Mouse (Mus musculus) limb, embryonic 13.5 days (tissue): ENCODE measurements at regions not wholly inside any gene's neighbourhood (a gene's known extent, or its start where the extent isn't known, plus 50 kb on each side); places are given as distances from the start of the nearest gene placed in this dataset.
"Not testable (repeated sequence)": the region's sequence is repeated elsewhere in the genome, so short reads cannot be mapped to it uniquely, and the experiment has no call there.

Experiments used
- ATAC-seq: fragments of 200-750 bp; cut with Nextera tagmentation; 2 replicates; pipeline ENCODE4 v1.8.0; 2017; ENCODE audit warnings: low read depth, moderate number of reproducible peaks, moderate TSS enrichment; ENCODE audit not compliant: low FRiP score
- H3K27ac ChIP-seq: fragments of 300-500 bp; sonication (generic); 2 replicates; pipeline ENCODE4 v1.5.1; 2015; ENCODE audit warnings: inconsistent platforms, mild to moderate bottlenecking, moderate library complexity
- H3K27me3 ChIP-seq: fragments of 300-500 bp; sonication (generic); 2 replicates; pipeline ENCODE4 v1.6.1; 2015; ENCODE audit warnings: mild to moderate bottlenecking, inconsistent platforms
- H3K36me3 ChIP-seq: fragments of 300-500 bp; sonication (generic); 2 replicates; pipeline ENCODE4 v1.6.1; 2015; ENCODE audit warnings: inconsistent platforms, mild to moderate bottlenecking, moderate library complexity
- H3K4me1 ChIP-seq: fragments of 300-500 bp; sonication (generic); 2 replicates; pipeline ENCODE4 v1.6.1; 2015; ENCODE audit warnings: inconsistent platforms
- H3K4me2 ChIP-seq: fragments of 300-500 bp; sonication (generic); replicated peaks from 2 replicates; pipeline ENCODE4 v1.6.1; 2015; ENCODE audit warnings: inconsistent platforms, mild to moderate bottlenecking, moderate library complexity
- H3K4me3 ChIP-seq: fragments of 300-500 bp; sonication (generic); 2 replicates; pipeline ENCODE4 v1.5.1; 2015; ENCODE audit warnings: moderate library complexity, mild to moderate bottlenecking, inconsistent platforms
- H3K9ac ChIP-seq: fragments of 300-500 bp; sonication (generic); 2 replicates; pipeline ENCODE4 v1.6.1; 2015; ENCODE audit warnings: mild to moderate bottlenecking, inconsistent platforms
- H3K9me3 ChIP-seq: fragments of 300-500 bp; sonication (generic); 2 replicates; pipeline ENCODE4 v1.6.1; 2016; ENCODE audit warnings: inconsistent platforms
- WGBS: fragments of 180-500 bp; shearing (Covaris S2); methylation state at CpG from one replicate; pipeline ENCODE4 v1.1.7; 2015; 5-methylcytosine and 5-hydroxymethylcytosine counted together

DNA sequence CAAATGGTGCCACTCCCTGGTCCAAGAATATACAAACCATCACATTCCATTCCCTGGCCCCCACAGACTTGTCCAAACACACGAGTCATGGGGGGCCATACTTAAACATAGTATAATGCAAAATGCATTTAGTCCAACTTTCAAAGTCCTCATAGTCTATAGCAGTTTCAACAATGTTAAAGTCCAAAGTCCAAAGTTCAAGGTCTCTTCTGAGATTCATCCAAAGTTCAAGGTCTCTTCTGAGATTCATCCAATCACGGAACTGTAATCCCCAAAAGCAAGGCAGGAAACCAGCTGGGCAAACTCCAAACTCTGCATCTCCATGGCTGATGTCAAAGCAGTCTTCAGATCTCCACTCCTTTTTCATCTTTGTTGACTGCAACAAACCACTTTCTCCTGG, 78.4 kb upstream of the Adtrp start:
- H3K4me3 ChIP-seq, H3K27me3 ChIP-seq, H3K9ac ChIP-seq, ATAC-seq, H3K4me2 ChIP-seq, H3K9me3 ChIP-seq, H3K4me1 ChIP-seq, H3K36me3 ChIP-seq, H3K27ac ChIP-seq: not testable (repeated sequence)
- 83% methylated on average over 2 of the region's 2 CpGs for WGBS

DNA sequence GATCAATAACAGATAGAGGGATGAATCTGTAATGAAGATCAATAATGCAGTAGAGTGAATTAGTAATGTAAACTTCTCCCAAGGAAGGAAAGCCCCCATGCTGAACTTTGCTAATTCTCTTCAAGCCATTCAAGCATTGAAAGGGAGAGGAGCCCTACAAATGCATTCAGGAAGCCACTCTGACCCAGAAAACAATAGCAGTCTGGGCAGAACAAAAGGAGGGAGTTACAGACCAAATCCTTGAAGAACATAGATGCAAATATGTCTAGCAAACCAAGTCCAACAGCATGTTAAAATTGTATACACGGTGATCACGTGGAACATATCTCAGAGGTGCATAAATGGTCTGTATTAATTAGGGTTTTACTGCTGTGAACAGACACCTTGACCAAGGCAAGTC, 77.7 kb upstream of the Adtrp start:
- no peak overlapping the region for H3K4me2 ChIP-seq
- H3K4me1 ChIP-seq: no peaks in the 10 kb centered on the region
- ATAC-seq: no peak
- no peaks in the 10 kb centered on the region for H3K36me3 ChIP-seq
- H3K27ac ChIP-seq: no peak overlapping the region
- H3K27me3 ChIP-seq: no peaks in the 10 kb centered on the region
- WGBS: 47% methylated on average over 2 of the region's 2 CpGs
- no peaks in the 10 kb centered on the region for H3K9me3 ChIP-seq
- H3K4me3 ChIP-seq: no peak overlapping the region
- no peak overlapping the region for H3K9ac ChIP-seq

DNA sequence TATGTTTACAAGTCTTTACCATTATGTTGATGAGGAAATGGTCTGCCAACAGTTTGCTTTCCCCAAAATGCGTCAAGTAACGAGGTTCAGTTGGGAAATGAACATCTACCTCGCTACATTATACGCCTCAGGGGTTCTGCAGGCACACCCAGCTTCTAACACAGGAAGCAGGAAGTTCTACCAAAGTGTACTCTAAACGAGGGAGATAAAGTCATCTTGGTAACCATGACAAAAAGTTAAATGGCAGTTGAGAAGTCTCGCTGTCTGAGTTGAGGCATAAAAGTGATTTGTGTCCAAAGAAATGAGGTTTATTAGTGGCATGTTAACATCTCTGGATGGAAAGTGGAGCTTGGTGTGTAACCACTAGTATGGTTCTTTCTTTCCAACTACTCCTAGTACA, 73.7 kb upstream of the Adtrp start:
- Histone ChIP-seq H3K9me3 (no peaks in the 10 kb centered on the region), H3K27ac (no peak overlapping the region), H3K27me3 (no peaks in the 10 kb centered on the region), H3K4me2 (no peak overlapping the region), H3K4me1 (no peaks in the 10 kb centered on the region), H3K9ac (no peak overlapping the region), H3K36me3 (no peaks in the 10 kb centered on the region), H3K4me3 (no peak overlapping the region)
- ATAC-seq: no peak
- 55% methylated on average over 6 of the region's 6 CpGs for WGBS

DNA sequence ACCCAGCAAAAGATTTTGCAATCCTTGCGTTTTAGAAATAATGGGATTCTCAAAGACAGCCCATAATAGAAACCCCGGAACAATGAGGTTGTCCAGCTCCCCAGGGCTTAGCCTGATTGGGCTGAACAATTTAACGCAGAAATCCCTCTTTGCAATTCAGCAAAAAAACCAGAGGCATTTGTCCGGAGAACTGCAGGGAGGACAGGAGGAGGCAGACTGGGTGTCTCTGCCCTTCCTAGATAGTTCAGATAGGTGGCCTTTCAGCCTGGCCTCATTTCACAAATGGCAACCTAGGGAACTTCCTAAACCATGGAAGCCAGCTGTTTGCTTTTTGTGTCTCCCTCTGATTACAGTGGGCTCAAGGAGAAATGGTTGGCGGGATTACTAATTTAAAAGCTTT, 71.0 kb upstream of the Adtrp start:
- Histone ChIP-seq H3K4me1 (no peaks in the 10 kb centered on the region), H3K4me3 (no peak overlapping the region), H3K9me3 (no peaks in the 10 kb centered on the region), H3K36me3 (no peaks in the 10 kb centered on the region), H3K27ac (no peak overlapping the region), H3K4me2 (no peak overlapping the region), H3K9ac (no peak overlapping the region), H3K27me3 (no peaks in the 10 kb centered on the region)
- 50% methylated on average over 5 of the region's 5 CpGs for WGBS
- no peak for ATAC-seq

DNA sequence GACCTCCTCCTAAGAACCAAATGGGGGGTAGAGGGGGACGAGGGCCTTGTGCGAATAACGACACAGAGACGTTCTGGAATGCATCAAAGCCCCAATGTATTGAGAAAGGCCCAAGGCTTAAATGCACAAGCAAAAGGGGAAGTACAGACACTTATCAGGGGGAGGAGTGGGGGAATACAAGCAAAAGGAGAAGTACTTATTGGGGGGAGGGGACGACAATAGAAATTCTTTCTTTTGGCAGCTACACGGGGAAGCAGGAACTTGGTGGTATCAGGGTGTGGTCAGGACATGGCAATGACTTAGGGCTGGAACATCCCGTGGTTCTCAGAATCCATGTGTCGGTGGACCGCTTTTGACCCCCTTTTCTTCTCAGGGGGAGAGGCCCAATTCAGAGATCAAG, 68.3 kb upstream of the Adtrp start:
- ATAC-seq, H3K9me3 ChIP-seq, H3K36me3 ChIP-seq, H3K4me3 ChIP-seq, H3K9ac ChIP-seq, H3K4me2 ChIP-seq, H3K27ac ChIP-seq, H3K27me3 ChIP-seq, H3K4me1 ChIP-seq: not testable (repeated sequence)
- WGBS: 85% methylated on average over 9 of the region's 9 CpGs

DNA sequence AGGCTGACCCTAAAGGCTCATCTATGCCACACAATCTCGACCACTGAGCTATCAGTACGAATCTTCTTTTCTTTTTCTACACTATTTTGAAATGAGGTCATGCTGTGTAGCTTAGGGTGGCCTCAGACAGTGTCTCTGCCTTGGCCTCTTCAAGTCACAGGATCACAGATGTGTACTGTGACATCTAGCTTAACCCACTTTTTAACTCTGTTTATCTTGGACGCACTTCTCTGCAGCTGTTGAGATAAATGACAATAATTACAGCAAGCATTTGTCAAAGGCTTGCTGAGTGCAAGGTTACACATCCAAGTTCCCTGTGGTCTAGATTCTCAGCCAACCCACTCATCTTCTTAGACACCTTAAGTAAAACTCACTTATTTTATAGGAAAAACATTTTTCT, 63.3 kb upstream of the Adtrp start:
- H3K4me2 ChIP-seq: no peak overlapping the region
- WGBS: 69% methylated on average over 3 of the region's 3 CpGs
- H3K4me3 ChIP-seq: no peak overlapping the region
- H3K9me3 ChIP-seq: no peaks in the 10 kb centered on the region
- no peak overlapping the region for H3K27ac ChIP-seq
- no peaks in the 10 kb centered on the region for H3K27me3 ChIP-seq
- no peaks in the 10 kb centered on the region for H3K36me3 ChIP-seq
- no peak overlapping the region for H3K9ac ChIP-seq
- no peak for ATAC-seq
- H3K4me1 ChIP-seq: no peaks in the 10 kb centered on the region

DNA sequence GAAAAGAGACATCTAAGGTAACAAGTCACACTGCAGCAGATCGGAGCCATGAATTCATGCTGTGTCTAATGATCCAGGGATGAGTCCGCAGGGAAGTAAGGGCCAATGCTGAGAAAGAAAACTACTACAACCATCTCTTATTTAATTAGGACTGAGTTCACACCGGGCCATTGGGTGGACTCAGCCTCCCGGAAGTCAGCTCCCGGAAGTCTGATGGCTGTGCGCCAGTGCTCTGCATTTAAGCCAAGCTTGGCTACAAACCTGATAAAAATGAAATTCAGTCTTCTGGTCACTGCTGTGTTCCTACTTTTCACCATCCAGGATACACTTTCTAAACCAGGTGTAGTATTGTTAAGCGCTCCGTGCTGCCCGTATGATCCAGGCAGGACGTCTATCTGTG, 62.8 kb upstream of the Adtrp start:
- H3K36me3 ChIP-seq: no peaks in the 10 kb centered on the region
- no peak for ATAC-seq
- H3K27me3 ChIP-seq: no peaks in the 10 kb centered on the region
- 82% methylated on average over 10 of the region's 10 CpGs for WGBS
- no peaks in the 10 kb centered on the region for H3K9me3 ChIP-seq
- H3K4me1 ChIP-seq: no peaks in the 10 kb centered on the region
- H3K4me2 ChIP-seq: no peak overlapping the region
- H3K4me3 ChIP-seq: no peak overlapping the region
- no peak overlapping the region for H3K27ac ChIP-seq
- no peak overlapping the region for H3K9ac ChIP-seq

DNA sequence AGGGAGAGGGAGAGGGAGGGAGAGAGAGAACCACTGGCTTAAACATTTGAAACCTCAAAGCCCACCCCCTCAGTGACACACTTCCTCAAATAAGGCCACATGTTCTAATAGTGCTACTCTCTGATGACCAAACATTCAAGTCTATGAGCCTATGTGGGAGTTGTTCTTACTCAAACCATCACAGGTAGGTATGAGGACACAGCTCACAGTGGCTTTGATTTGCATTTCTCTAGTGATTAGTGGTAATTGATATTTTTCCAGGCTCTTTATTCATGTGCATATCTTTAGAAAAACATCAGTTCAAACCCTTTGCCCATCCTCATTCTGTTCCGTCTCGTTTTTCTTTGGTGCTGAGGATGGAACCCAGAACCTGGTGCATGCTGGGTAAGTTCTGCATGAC, 59.5 kb upstream of the Adtrp start:
- no peak for ATAC-seq
- Histone ChIP-seq H3K36me3 (no peaks in the 10 kb centered on the region), H3K27me3 (no peaks in the 10 kb centered on the region), H3K9me3 (no peaks in the 10 kb centered on the region), H3K4me3 (no peak overlapping the region), H3K9ac (no peak overlapping the region), H3K4me1 (no peaks in the 10 kb centered on the region), H3K4me2 (no peak overlapping the region), H3K27ac (no peak overlapping the region)
- WGBS: 89% methylated on average over 2 of the region's 2 CpGs

DNA sequence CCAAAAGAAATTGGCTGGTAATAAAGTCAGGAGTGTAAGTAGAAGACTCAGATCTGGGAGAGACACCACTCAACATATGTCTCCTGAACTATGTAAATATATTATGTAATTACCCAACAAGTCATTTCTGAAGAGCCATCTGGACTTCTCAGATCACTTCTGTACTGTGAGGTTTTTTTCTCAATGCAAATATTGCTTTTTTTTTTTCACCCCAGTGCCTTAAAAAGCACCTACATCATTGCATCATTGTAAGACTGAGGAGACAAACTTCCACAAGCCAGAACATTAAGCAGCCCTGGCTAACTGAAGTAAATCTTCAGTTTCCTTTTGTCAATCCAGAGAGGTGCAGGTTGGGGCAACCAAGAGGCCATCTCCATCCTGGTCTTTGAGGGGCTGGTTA, 55.8 kb upstream of the Adtrp start:
- no peak overlapping the region for H3K9ac ChIP-seq
- H3K9me3 ChIP-seq: no peaks in the 10 kb centered on the region
- H3K36me3 ChIP-seq: no peaks in the 10 kb centered on the region
- H3K27ac ChIP-seq: no peak overlapping the region
- H3K4me1 ChIP-seq: no peaks in the 10 kb centered on the region
- H3K4me2 ChIP-seq: no peak overlapping the region
- no peak for ATAC-seq
- no peak overlapping the region for H3K4me3 ChIP-seq
- H3K27me3 ChIP-seq: no peaks in the 10 kb centered on the region

DNA sequence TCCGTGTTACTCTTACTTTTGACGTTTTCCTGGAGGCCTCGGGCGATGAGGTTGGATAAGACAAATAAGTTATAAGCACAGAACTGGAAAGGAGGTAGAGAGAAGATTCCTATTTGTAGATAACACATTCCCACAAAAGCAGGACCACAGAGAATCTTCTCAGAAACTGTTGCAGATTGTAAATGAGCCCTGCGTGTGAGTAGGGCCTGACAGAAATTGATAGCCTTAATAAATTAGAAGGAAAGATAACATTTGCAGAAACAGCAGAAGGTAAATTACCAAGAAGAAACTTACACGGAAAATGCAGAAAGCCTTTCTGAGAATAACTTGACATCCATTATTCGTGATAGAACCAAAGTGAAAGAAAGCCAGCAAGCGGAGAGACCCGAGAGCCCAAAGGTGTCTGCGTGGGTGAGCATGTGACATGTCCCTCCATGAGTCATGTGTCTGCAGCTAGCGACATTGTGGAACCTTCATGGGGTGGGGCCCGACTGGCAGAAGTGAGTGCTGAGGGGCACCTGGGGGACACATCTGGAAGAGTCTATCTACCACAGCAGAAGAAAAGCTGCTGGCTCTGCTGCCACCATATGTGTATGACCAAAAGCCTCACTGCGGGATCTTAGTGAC, 52.5 kb upstream of the Adtrp start:
- H3K9me3 ChIP-seq: no peaks in the 10 kb centered on the region
- H3K4me3 ChIP-seq: no peak overlapping the region
- H3K36me3 ChIP-seq: no peaks in the 10 kb centered on the region
- H3K4me2 ChIP-seq: no peak overlapping the region
- 88% methylated on average over 13 of the region's 13 CpGs for WGBS
- H3K9ac ChIP-seq: no peak overlapping the region
- H3K27ac ChIP-seq: no peak overlapping the region
- no peaks in the 10 kb centered on the region for H3K27me3 ChIP-seq
- no peaks in the 10 kb centered on the region for H3K4me1 ChIP-seq
- ATAC-seq: no peak

DNA sequence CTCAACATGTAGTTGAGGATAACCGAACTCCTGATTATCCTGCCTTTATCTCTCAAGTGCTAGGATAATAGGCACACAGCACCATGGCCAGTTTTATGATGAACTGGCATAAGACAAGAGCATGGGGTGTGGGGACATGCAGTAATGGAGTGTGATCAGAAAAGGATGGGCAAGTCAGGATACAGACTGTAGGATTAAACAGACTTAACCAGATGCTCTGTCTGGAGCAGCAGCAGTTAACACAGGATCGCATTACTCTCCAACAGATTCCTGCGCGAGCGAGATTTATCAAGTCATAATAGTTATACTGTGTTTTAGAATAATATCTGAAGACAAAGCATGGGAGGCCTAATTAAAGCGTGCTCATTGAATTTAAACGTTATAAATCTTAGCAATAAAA, 51.8 kb upstream of the Adtrp start:
- no peak for ATAC-seq
- no peaks in the 10 kb centered on the region for H3K9me3 ChIP-seq
- 50% methylated on average over 7 of the region's 7 CpGs for WGBS
- H3K4me3 ChIP-seq: no peak overlapping the region
- no peaks in the 10 kb centered on the region for H3K27me3 ChIP-seq
- H3K4me1 ChIP-seq: no peaks in the 10 kb centered on the region
- no peak overlapping the region for H3K4me2 ChIP-seq
- H3K36me3 ChIP-seq: no peaks in the 10 kb centered on the region
- no peak overlapping the region for H3K27ac ChIP-seq
- no peak overlapping the region for H3K9ac ChIP-seq

DNA sequence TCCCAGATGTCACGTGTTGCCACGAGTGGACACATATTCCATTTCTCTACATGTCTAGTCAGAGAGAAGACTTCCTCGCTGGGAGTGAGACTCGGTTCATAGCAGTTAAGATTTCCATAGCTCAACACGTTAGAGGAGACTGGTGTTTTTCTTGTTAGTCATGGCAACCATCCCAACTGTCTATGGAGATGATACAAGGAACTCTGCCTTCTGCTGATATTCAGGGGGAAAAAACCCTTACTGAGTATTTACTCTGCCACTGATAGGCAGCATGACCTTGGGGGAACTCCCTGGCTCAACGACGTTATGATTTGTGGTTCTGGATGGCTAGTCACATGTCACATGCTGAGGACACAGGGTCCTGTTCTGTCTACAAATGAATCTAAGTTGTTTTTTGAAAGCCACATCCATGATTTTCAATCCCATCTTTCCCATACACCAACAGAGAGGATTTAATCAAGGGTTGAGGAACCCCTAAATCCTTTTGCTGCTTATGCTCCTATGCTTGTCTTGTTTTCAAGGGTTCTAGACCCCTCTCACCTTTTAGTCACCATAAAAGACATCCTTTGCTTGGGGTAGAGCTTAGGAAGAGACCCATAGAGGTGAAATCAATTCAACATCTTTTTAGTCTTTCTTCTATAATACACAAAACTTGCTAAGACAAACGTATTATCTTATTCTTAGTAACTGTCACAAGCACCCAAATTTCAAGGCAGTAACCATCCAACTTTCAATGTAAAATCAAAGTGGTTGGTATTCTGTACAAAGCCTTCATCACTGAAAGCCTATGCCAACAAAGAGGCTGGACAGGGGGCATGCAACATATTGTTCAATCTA, 50.2 kb upstream of the Adtrp start:
- no peak overlapping the region for H3K9ac ChIP-seq
- no peak overlapping the region for H3K4me2 ChIP-seq
- no peak overlapping the region for H3K27ac ChIP-seq
- H3K4me3 ChIP-seq: no peak overlapping the region
- H3K4me1 ChIP-seq: no peaks in the 10 kb centered on the region
- no peak for ATAC-seq
- H3K36me3 ChIP-seq: no peaks in the 10 kb centered on the region
- H3K9me3 ChIP-seq: no peaks in the 10 kb centered on the region
- WGBS: 89% methylated on average over 8 of the region's 8 CpGs
- no peaks in the 10 kb centered on the region for H3K27me3 ChIP-seq
